Mouse (Mus musculus) limb, embryonic 11.5 days (tissue): Measurements from ENCODE around the gene Dyrk1a. TPM values are rescaled to one million over a fixed set of nuclear protein-coding genes. Genes with fewer than 3 reads are reported as not detected.

Experiments
- ATAC-seq: fragments of 200-750 bp; cut with Nextera tagmentation; 2 replicates; pipeline ENCODE4 v1.8.0; 2017; ENCODE audit warnings: low read depth; ENCODE audit not compliant: insufficient number of reproducible peaks, low FRiP score, low TSS enrichment
- DNase-seq: peaks from one replicate; pipeline ENCODE4 v3.0.0-alpha.2; 2015; ENCODE audit warnings: low spot score
- H3K27ac ChIP-seq: fragments of 300-500 bp; sonication (generic); replicated peaks from 2 replicates; pipeline ENCODE4 v1.5.1; 2014; ENCODE audit warnings: low read depth, mild to moderate bottlenecking, low read length
- H3K27me3 ChIP-seq: fragments of 300-500 bp; sonication (generic); 2 replicates; pipeline ENCODE4 v1.6.1; 2014; ENCODE audit warnings: mild to moderate bottlenecking, low read length, mixed read lengths; ENCODE audit not compliant: control insufficient read depth, insufficient read depth
- H3K36me3 ChIP-seq: fragments of 300-500 bp; sonication (generic); 2 replicates; pipeline ENCODE4 v1.6.1; 2014; ENCODE audit warnings: mild to moderate bottlenecking, low read length, moderate library complexity, mixed read lengths; ENCODE audit not compliant: control insufficient read depth, insufficient read depth
- H3K4me1 ChIP-seq: fragments of 300-500 bp; sonication (generic); 2 replicates; pipeline ENCODE4 v1.6.1; 2014; ENCODE audit warnings: low read length, mixed read lengths; ENCODE audit not compliant: control insufficient read depth, insufficient read depth
- H3K4me2 ChIP-seq: fragments of 300-500 bp; sonication (generic); 2 replicates; pipeline ENCODE4 v1.6.1; 2014; ENCODE audit warnings: low read depth, mild to moderate bottlenecking, moderate library complexity; ENCODE audit not compliant: severe bottlenecking
- H3K4me3 ChIP-seq: fragments of 300-500 bp; sonication (generic); 2 replicates; pipeline ENCODE4 v1.5.1; 2014; ENCODE audit warnings: low read depth, low read length
- H3K9ac ChIP-seq: fragments of 300-500 bp; sonication (generic); 2 replicates; pipeline ENCODE4 v1.6.1; 2014; ENCODE audit warnings: mild to moderate bottlenecking, low read length
- H3K9me3 ChIP-seq: fragments of 300-500 bp; sonication (generic); 2 replicates; pipeline ENCODE4 v1.6.1; 2016; ENCODE audit warnings: low read length; ENCODE audit not compliant: control insufficient read depth
- WGBS: fragments of 180-500 bp; shearing (Covaris S2); extraction: QIAGEN DNeasy Blood & Tissue Kit; methylation state at CpG from one replicate; pipeline ENCODE4 v1.1.7; 2014; 5-methylcytosine and 5-hydroxymethylcytosine counted together
- polyA plus RNA-seq: library from polyadenylated mRNA; unstranded; fragments of >200 nt; fragmentation: Nextera tagmentation; extraction: Ambion mirVana; gene quantifications from 2 replicates; pipeline ENCODE4 v1.2.1, GENCODE M21; 2014

Gene Dyrk1a
- polyA plus RNA-seq, 1 experiment from 2014 or later: 13.4 TPM

DNA sequence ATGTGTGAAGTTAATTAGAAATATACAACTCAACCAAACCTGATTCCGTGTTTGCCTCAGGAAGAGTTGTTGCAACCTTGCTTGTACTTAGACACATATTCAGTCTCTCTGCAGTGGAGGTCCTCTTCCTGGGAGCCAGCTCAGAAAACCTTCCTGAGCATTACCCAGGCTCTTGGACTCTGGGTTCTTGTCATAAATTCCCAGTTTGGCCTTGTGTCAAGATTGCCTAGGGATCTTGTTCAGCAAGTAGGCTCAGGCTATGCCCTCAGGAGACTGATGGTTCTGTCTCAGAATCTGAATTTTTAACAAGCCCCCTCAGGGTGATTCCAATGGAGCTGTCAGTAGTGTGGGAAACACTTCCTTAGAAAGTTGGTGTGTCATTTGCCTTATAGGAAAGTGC, 19.8 kb downstream of the Dyrk1a start:
- Histone ChIP-seq H3K27me3 (no peaks in the 10 kb centered on the region), H3K9me3 (no peaks in the 10 kb centered on the region), H3K27ac (no peak overlapping the region), H3K4me1 (peaks cover 15% of the 10 kb centered on the region; the same call in 1 of the 2 replicates), H3K4me3 (no peak overlapping the region), H3K4me2 (no peak overlapping the region), H3K36me3 (no peaks in the 10 kb centered on the region; the same call in 1 of the 2 replicates), H3K9ac (no peak overlapping the region)
- WGBS: 95% methylated on average over 1 of the region's 1 CpGs
- no peak for ATAC-seq
- DNase-seq: no peak

DNA sequence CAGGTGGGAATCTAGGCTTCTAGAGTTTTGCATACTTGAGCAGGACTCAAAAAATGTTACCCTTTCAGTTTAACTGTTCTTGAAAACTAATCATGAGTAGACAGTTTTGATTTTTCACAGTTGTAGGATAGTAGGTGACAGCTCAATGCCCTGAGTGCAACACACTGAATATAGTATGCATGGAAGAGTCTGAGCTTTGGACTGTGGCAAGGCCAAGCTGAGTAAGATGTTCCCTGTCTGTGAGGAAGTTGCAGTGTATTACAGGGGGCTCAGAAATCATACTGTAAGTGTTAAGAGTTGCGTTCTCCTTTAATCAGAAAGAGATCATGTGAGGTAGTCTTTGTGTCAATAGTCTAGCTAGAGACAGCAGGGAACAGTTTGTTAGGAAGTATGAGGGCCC, 20.4 kb downstream of the Dyrk1a start:
- Histone ChIP-seq H3K4me1 (peaks cover 15% of the 10 kb centered on the region; the same call in 1 of the 2 replicates), H3K36me3 (no peaks in the 10 kb centered on the region; the same call in 1 of the 2 replicates), H3K27me3 (no peaks in the 10 kb centered on the region), H3K4me3 (no peak overlapping the region), H3K9ac (no peak overlapping the region), H3K4me2 (no peak overlapping the region), H3K27ac (no peak overlapping the region), H3K9me3 (no peaks in the 10 kb centered on the region)
- DNase-seq (no peak), ATAC-seq (no peak)
- WGBS: 92% methylated on average over 1 of the region's 1 CpGs

DNA sequence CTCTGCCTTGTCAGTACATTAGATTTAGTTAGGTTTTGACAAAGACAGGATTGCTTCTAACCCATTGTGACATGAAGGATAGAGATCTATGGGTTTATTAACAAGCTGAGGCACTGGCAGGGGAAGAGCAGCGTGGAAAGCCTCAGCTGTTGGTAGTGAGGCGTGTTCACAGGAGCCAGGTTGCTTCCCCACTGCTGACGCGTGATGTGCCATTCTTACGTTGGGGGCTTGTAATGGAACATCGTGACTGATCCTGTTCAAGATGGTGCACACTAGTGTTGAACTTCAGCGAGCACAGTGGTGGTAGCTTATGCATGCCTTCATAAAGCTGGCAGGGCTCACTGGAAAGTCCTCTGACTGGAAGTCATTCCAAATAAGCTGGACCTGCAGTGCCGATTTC, 21.2 kb downstream of the Dyrk1a start:
- Histone ChIP-seq H3K9me3 (no peaks in the 10 kb centered on the region), H3K27ac (no peak overlapping the region), H3K4me1 (peaks cover 15% of the 10 kb centered on the region; the same call in 1 of the 2 replicates), H3K4me3 (no peak overlapping the region), H3K4me2 (no peak overlapping the region), H3K36me3 (no peaks in the 10 kb centered on the region; the same call in 1 of the 2 replicates), H3K9ac (no peak overlapping the region), H3K27me3 (no peaks in the 10 kb centered on the region)
- ATAC-seq (no peak), DNase-seq (no peak)
- WGBS: 88% methylated on average over 8 of the region's 8 CpGs

DNA sequence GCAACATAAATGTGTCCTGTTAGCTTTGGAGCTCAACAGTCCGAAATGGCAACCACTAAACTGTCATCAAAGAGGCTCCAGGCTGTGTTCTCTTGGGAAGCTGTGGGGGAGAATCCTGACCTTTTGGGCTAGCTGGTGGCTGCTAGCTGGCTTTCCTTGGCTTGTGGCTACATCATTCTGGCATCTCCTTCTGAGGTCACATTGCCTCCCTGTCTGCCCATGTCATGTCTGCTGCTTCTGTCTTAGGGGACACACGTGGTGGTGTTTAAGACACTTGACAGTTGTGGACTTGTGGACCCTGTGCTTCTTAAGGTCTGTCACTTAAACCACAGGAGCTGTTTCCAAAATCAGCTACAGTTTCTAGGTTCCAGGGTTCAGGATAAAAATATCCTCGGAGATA, 21.7 kb downstream of the Dyrk1a start:
- Histone ChIP-seq H3K4me3 (no peak overlapping the region), H3K27me3 (no peaks in the 10 kb centered on the region), H3K4me1 (peaks cover 15% of the 10 kb centered on the region; the same call in 1 of the 2 replicates), H3K4me2 (no peak overlapping the region), H3K9ac (no peak overlapping the region), H3K9me3 (no peaks in the 10 kb centered on the region), H3K36me3 (no peaks in the 10 kb centered on the region; the same call in 1 of the 2 replicates), H3K27ac (no peak overlapping the region)
- WGBS: 76% methylated on average over 3 of the region's 3 CpGs
- ATAC-seq (no peak), DNase-seq (no peak)

DNA sequence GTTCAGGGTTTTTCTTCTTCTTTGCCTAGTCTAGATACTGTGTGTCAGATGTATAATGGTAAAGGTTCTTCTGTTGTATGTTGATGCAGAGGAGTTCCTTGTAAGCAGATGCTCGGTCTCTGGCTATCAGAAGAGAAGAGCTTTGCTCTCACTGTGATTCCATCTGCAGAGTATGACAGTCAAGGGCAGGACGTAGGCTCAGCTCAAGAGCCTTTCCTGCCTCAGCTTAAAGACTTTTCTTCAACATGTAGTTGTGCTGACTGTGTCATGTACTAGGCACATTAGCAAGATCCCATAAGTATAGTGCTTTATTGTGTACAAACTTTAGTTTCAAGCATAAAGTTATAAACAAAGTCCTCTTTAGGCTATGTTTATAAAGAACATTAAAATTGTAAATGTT, 26.8 kb downstream of the Dyrk1a start:
- WGBS: 83% methylated on average over 2 of the region's 2 CpGs
- DNase-seq (no peak), ATAC-seq (no peak)
- Histone ChIP-seq H3K36me3 (no peaks in the 10 kb centered on the region; the same call in 1 of the 2 replicates), H3K27me3 (no peaks in the 10 kb centered on the region), H3K4me2 (no peak overlapping the region), H3K4me3 (no peak overlapping the region), H3K4me1 (peaks cover 24% of the 10 kb centered on the region), H3K9ac (no peak overlapping the region), H3K27ac (no peak overlapping the region), H3K9me3 (no peaks in the 10 kb centered on the region)

DNA sequence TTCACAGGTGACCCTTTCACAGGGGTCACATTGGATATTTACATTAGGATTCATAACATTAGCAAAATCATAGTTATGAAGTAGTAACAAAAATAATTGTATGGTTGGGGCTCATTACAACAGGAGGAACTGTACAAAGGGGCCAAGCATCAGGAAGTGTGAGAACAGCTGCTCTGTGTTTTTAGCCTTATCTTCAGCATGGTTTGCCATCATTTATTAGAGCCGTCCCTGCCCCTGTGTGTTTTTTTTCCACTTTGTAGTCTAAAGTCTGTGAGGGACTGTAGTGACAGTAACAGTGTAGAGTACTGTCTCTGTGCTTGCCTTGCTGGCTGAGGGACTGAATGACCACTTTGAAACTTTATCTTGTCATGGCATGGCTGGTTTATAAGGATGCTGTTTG, 27.8 kb downstream of the Dyrk1a start:
- no peak for ATAC-seq
- Histone ChIP-seq H3K4me3 (no peak overlapping the region), H3K9me3 (no peaks in the 10 kb centered on the region), H3K36me3 (no peaks in the 10 kb centered on the region; the same call in 1 of the 2 replicates), H3K4me2 (no peak overlapping the region), H3K27me3 (no peaks in the 10 kb centered on the region), H3K9ac (no peak overlapping the region), H3K4me1 (peaks cover 26% of the 10 kb centered on the region), H3K27ac (no peak overlapping the region)
- 82% methylated on average over 1 of the region's 1 CpGs for WGBS
- no peak for DNase-seq

DNA sequence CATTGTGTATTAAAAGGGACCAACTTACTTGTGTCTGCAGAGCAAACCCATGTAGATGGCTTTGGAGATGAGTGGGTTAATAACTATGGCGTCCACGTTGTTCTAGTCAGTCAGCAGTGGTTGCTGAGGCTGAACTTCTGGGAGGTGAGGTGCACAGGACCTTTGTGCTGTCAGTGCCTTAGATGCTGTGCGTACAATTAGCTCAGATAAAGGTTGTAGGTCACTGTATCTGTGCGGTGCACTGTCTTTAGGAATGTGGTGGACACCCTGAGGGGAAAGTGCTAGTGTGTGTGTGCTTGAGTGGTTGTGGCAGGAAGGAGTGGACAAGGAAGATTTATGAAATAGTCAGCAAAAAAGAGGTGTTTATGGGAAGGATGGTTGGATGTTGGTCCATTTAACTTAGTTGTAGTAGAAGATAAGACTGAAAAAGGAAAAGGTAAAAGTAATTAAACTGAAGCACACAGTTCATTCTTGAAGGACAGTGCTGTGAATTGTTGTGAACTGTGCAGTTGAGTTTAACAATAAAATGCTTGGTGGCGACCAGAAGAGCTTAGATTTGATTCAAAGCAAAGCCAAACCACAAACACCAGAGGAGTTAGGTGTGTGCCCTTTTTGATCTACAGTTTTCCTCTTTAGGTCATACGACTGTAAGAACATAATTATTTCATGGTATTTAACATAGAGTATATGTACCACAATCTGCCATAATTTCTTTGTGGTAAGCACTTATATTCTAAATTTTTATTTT, 30.3 kb downstream of the Dyrk1a start:
- H3K9ac ChIP-seq: no peak overlapping the region
- no peaks in the 10 kb centered on the region for H3K36me3 ChIP-seq
- peaks cover 26% of the 10 kb centered on the region for H3K4me1 ChIP-seq
- WGBS: 47% methylated on average over 6 of the region's 6 CpGs
- DNase-seq (no peak), ATAC-seq (no peak)
- H3K4me3 ChIP-seq: no peak overlapping the region
- no peak overlapping the region for H3K27ac ChIP-seq
- H3K9me3 ChIP-seq: no peaks in the 10 kb centered on the region
- H3K4me2 ChIP-seq: no peak overlapping the region
- no peaks in the 10 kb centered on the region for H3K27me3 ChIP-seq

DNA sequence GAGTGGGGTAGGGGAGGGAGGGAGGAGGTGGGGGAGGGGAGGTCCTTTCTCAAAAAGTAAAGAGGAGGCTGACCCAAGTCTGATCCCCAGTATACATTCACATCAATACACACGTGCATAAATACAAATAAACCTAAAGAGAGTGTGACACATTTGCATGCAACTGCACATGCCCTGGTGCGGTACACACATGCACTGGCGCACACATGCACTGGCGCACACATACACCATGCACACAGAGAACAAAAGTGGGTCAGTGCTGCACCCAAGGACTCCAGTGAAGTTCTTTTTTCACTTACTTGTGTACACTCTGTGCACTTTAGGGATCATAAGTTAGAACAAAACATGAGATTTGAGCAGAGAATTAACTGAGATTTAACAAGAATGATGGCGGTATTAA, 31.3 kb downstream of the Dyrk1a start:
- Histone ChIP-seq H3K4me1 (peaks cover 26% of the 10 kb centered on the region), H3K4me3 (no peak overlapping the region), H3K9me3 (no peaks in the 10 kb centered on the region), H3K27me3 (no peaks in the 10 kb centered on the region), H3K36me3 (no peaks in the 10 kb centered on the region), H3K27ac (no peak overlapping the region), H3K4me2 (no peak overlapping the region), H3K9ac (no peak overlapping the region)
- no peak for ATAC-seq
- DNase-seq: no peak
- 74% methylated on average over 5 of the region's 5 CpGs for WGBS
